Mouse (Mus musculus) MN1 (cell line): ENCODE results near the gene Tmf1.

Experiments
- DNase-seq: peaks from one replicate; pipeline ENCODE4 v3.0.0-alpha.2; 2016; ENCODE audit warnings: low spot score

The Tmf1 gene

DNA sequence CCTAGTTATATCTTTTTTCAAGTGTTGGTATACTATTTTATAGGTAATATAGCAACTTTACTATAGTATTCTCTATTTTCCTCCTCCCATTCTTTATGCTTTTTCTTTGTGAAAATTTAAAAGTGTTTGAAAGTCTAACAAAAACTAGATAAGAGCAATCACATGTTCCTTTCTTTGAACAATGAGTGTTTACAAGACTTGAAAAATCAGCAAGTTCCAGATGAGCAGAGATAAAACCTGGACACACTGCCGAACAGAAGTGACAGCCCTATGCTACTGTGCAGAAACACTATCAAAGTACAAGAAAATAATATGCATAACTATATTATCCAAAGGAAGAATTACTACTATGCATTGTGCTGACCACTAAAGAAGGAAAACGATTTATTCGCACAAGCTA lies 23.6 kb upstream of the Tmf1 start:
- no peak for DNase-seq

DNA sequence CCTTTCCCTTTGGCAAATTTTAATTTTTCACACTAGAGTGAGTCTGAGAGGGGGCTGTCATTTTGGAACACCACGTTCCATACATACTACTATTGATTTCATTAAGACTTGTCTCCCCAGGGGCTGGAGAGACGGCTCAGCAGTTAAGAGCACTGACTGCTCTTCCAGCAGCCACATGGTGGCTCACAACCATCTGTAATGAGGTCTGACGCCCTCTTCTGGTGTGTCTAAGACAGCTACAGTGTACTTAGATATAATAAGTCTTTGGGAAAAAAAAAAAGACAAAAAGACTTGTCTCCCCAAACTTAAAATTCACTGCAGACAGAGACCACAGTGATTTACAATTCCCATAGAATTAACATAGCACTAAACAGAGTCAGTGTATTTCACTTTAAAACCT lies 21.5 kb upstream of the Tmf1 start:
- DNase-seq, result no peak

DNA sequence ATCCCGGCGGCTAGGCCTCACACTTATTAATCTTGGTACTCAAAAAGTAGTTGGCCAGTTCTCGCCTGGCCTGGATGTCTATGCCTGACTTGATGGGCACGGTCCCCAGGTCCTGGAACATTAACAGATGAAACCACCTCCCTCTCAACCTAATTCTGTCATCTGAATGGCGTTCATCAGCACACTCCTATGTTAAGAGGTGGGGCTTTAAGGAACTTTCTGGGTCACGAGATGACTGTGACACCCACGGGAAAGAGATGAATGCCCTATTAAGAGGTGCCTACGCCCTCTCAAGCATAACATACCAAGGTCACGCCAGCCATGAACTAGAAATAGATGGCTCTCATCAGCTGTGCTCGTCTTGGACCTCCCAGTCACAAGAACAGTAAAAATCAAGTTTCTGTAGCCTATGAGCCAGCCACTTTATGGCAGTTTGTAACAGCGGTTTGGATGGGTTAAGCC lies 476 bp upstream of the Tmf1 start:
- peak; percentile 69 for DNase-seq

DNA sequence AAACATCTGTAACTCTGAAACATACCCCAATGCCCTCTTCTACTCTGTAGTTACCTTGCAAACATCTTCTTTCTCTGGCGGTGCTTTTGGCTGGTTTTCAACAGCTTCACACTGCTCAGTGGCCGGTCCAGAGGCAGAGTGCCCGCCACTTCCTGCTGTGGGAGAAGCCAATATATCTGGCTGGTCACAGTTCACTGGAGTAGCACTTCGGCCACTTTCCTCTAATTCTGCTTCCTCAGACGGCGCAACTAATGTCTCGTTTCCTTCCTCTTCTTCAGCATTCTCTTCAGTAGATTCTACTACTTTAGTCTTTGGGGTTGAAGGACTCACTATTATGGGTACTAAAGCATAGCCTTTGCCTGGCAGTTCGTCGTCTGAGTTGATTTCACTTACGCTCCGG lies 3.2 kb downstream of the Tmf1 start:
- no peak for DNase-seq

DNA sequence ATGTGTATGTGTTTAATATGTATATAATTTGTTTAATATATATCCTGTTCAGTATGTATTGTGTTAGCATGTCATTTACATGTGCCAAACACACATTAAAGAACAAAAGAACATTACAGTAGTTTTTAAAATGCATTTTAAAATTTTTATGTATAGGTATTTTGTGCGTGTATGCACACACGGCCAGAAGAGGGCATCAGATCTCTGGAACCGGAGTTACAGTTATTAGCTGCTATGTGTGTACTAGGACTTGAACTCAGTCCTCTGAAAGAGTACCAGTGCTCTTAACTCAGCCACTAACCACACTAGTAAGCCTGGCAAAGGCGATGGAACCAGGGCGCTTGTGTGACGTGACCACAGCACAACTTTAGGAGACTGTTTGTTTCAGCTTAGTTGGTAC lies 28.8 kb downstream of the Tmf1 start:
- DNase-seq, result no peak

DNA sequence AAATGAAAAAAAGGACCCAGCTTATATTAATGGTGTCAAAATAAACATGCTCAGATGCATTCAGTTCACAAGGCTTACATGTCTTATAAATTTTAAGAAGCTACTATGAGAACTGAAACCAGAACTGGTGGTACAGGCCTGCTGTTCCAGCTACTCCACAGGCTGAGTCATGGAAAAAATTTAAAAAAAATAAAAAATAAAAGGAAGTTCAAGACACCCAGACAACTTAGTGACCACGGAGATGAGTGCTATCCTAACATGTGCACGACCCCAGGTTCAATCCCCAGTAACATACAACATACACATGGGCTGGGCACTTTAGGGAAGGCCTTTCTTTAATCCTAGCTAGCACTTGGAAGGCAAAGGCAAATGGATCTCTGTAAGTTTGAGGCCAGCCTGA lies 29.2 kb downstream of the Tmf1 start:
- DNase-seq, result no peak

DNA sequence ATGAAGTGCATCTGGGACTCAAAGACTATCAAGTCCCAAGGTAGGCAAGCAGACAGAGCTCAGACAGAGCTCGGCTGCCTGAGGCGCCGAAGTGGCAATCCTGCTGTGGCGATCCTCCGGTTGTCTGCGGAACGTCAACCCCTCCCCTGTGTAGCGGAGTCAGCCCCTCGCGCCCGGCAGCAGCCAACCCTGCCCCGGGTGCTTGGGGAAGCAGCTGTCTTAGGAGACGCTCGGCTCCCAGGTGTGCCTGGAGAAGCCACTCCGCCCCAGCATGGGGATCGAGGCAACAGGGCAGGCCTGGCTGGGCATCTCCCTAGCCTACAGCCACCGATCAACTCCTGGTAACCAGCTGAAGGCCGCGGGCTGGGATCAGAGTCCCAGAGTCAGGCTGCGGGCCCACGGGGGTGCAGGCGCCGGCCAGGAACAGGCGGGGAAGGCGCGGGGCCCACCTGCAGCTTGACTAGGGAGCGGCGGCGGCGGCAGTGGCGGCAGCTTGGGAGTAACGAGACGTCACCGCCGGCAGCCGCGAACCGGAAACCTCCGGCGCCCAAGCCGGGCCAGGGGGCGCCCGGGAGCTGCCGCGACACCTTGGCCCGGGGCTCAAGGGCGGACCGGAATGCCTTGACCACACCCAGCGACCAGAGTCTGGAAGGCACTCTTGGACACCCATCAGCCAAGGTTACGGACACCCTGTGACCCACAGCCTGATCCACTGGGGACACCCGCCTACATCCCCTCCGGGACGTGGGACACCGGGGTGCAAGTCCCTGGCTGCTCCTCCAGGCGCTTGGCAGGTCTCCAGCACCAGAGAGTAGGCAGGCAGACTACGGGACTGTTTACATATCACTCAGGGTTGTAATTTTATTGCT lies 30.3 kb downstream of the Tmf1 start, which contains the start of gene Eogt:
Eogt (minus strand) TSS at position 800 of the 869 bp plus-strand sequence.
- DNase-seq, result peak; percentile 82

DNA sequence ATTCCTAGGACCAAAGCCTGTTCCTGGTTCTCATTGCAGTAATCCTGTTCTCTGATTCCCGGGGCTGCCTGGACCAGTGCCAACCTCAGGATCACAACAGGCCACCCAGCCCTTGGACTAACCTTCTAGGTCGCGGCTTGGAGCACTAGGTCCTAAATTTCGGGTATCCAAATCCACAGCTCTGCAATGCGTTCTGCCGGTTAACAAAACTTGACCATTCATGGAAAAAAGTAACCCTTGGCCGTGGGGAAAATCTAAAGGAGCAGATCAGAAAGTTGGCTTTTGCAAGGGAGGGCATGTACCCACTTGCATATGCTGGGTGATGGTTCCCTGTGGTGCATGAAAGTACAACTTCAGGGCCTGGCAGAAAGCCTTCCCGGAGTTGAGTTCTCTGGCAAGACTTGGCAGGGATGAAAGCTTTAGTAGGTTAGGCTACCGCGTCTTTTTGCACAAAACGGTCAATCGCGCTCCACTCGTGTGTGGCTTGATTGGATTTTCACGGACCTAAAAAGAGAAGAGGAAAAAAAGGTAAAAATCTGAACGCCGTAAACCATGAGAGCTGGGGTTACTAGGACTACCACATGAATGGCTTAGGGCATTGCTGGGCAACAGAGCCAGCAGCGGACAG lies 31.1 kb downstream of the Tmf1 start:
- DNase-seq, result peak; percentile 72

DNA sequence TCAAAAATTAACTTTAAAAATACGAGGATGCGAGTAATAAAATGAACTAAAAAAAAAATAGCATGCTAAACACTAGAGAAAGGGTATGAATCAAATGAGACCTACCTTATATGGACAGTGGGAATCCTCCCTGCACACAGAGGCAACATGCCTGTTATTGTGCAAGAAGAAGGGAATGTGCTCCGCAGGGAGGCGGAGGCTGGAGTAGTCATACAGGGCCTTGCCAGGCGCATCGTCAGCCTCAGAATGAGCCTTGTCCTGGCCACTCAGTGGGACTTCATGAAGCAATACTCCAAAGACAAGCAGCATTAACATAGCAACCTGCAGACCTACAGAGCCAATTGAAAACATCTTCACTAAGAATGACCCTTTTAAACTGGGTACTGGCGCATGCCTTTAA lies 33.8 kb downstream of the Tmf1 start:
- DNase-seq, result no peak

DNA sequence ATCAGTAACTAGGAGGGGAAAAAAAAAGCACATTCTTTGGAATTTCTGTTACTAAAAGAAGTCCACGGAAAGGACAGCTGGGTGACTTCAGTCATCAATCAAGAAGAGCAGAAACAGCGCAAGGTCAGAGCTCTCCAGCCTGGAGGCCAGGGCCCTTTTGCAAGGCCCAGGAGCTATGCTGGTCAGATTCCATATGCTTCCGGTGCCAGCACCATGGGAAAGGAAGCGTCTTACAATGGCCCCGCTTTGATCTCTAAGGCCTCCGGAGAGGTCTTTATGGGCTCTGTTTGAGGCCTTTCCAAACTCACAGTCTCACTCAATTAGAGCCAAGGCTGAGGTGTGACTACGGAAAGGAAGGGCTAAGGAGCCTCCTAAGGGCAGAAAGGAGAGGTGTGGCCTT lies 34.6 kb downstream of the Tmf1 start:
- DNase-seq, result no peak

DNA sequence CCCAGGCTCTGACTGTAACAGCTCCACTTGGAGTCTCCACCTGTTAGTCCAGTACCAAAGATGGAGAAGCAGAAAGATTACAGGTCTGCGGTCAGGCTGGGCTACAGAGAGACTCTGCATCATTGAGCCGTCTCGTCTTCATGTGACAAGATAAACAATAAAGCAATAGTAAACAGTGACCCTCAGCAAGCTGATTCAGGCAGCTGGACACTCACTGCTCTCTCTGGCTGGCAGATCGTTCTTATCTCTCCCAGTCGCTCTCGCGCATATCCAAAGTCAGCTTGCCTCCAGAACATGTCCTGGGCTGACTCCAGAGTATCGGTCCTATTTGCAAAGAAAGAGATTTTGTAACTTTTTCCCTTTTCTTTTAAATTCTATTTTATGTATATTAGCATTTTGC lies 36.3 kb downstream of the Tmf1 start:
- no peak for DNase-seq

DNA sequence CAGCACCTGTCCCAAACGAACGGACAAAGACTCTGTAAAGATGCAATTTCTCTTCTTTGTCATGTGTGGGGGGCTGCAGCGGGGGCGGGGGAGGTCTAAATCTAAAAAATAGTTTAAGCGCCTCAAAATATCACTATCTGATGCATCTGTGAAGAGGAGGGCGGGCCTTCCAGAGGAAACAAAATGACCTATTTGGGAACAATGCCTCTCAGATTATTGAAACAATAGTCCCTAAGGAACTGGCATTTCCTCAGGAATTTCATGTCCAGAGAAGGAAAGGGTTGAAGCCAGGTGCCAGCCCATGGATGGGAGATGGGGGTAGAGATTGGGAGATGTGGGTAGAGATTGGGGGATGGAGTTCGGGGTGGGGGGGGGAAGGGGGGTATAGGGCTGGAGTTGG lies 37.1 kb downstream of the Tmf1 start:
- no peak for DNase-seq

DNA sequence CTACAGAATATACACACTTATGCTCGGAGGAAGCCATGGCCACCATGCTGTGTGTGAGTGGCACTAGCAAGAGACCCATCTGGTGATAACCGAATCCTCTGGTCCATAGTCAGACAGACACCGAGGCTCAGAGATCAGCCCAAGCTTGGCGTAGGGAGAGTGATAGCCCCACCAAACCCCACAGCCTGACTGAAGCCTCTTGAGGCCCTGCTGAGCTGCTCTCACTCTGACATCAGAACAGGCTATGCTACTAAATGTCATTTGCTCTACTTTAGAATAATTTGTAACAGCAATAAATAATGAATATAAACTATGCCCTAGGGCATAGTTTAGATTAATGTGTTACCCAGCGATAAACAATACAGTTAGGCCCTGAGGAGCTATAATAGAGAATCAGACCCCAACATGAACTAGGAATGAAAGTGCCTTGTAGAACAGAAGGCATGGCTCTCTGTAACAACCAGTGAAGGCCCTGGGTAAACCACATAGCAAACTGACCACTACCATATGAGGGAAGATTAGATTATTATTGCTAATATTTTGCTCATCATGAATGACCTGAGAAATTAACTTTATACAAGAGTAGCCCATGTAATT lies 46.1 kb downstream of the Tmf1 start:
- DNase-seq, result no peak

DNA sequence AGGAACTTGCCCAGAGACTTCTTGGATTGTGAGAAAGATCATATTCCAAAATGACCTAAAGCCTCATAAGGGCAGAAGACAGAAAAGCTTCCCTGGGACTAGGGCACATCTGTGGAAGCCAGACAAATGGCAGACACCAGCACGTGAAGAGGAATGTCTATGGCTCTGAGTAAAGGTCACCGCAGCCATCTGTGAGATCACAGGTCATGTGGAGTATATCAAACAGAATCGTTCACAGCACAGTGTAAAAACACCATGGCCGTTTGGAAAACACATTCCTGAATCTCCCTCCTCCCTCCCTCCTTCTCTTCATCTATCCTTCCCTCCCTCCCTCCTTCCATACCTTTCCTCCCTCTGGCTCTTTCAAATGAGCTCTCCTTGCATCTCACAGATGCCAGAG lies 47.1 kb downstream of the Tmf1 start:
- no peak for DNase-seq

DNA sequence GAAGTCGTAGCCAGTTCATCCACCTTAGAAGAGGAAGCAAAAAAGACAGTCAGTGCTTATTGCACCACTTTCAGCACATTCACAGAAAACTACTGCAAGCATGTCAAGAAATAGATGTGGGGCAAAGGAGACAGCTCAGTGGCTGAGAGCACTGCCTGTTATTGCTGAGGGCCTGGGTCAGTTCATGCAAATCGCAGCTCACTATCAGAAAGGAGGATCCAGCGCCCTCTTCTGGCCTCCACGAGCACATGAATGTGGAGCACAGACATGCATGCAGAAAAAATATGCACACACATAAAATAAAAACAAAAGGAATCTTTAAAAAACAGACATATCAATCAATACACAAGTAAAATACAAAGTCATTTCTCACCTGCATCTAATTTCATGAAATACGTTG lies 47.9 kb downstream of the Tmf1 start:
- no peak for DNase-seq

DNA sequence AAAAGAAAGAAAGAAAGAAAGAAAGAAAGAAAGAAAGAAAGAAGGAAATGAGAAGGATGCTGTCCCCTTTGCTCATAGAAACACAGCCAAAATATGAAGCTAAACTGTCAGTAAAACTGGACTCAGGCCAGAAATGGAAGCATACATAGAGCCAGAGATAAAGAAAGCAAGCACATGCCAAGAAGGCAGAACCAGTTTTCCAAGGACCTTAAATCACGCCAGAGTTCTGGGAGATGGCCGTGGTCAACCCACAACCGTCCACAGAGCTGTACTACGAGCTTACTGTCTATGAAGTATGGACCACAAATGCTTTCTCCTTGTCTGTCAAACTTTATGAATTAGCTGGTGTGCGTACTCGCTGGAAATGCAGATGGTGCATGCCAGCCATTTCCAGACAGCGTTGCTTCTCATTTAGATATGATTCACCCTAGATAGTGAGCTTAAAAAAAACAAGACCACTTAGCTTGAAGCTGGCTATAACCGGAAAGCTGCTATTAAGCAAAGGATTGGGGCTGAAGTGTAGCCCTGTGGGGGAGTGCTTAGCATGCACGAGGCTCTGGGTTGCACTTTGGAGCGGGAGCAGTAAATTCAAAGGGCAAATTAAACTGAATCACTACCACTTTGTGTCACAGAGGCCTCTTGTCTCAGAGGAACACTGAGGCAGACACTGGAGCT lies 54.4 kb downstream of the Tmf1 start:
- peak; percentile 43 for DNase-seq

DNA sequence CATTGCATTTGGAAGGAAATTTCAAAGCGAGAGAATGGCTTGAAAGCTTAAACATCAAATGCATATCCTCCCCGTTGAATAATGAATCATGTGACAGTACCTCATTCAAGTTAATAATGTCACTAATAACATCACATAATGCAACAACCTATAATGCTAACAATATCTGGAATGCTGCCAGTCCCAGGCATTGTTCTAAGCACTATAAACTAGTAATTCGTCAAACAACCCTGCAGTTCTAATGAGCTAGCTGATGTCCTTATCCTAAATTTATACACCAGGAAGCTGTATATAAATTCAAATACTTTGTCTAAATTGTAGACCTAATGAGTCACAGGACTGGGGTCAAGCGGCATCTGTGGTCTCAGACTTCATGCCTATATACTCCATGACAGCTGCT lies 58.0 kb downstream of the Tmf1 start:
- DNase-seq, result no peak

DNA sequence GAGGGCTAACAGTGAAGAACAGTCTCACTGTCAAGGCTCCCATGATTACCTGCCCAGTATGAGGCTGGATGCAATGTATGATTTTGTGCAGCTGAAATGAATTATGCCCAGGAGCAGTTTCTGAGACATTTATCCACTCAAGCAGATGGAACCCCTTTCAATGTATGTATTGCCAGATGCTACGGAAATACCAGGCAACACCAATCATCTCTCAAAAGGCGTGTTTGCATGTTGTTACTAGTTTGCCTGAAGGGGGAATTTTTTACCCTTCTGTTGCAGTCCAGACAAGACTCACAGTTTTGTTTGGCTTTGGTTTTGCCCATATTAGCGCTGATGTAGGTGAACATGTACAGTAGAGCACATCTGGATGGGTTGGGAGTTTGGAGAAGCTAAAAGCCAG lies 60.6 kb downstream of the Tmf1 start:
- no peak for DNase-seq

DNA sequence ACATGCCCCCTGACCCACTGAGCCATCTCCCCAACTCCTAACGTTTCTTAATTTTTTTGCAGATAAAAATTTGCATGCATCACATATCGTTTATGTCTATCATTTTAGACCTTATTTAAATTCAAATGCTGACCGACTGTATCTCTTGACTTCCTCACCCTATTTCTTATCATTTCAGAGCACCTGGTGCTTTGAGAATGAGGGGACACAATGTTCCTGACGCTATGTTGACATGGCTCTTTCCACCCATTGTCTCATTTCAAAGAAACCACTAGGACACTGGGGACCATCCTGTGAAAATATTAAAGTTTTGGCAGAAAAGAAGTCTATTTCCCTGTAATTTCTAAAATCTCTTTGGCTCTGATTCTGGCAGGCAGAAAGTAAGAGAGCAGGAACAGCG lies 62.0 kb downstream of the Tmf1 start:
- no peak for DNase-seq

DNA sequence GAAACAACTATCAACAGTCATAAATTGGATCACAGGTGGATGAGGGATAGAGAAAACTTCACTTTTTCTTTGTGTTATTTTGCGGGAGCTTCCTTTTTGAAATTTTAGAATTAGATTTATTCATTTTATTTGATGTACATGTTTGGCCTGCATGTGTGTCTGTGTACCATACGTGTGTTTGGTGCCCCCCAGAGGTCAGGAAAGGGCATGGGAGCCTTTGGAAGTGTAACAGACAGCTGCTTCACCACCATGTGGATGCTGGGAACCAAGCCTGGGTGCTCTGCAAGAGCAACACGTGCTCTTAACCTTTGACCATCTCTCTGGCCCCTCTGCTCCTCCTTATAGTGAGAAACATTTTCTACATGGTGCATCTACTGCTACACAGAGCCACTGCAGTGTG lies 64.1 kb downstream of the Tmf1 start:
- DNase-seq, result no peak

DNA sequence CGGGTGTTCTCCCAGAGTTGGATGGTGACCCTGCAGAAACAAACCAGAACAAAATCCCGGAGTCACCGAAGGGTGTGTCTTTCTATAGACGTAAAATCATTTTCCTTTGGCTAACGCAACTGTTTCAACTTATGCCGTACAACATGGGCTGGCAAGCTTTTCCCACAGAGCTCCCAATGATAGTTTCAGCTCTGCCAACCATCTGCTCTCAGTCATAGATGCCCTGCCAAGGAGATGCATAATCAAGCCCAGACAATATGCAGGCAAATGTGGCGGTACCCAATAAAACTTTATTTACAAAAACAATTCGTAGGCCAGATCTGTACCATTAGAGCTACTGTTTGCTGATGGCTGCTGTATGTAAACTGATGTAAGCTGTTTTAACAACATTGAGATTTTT lies 66.7 kb downstream of the Tmf1 start:
- no peak for DNase-seq

DNA sequence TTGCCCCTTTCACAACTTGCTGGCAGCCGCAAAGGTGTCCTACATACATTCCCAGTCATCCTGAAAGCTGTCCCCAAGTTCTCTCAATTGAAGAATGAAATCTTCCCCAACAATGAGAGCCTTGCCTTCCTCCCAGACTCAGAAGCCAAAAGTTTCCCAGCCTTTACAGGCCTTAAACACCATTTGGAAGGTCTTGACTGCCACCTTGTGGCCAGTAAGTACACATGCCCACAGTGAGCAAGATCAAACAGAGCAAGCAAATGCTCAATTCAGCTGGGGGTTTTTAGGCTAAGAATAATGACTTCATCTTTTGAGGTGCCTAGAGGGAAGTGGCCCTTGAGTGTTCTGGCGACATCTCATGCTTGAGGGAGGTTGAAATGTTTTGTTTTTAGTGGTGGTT lies 72.1 kb downstream of the Tmf1 start:
- DNase-seq, result peak; percentile 75

DNA sequence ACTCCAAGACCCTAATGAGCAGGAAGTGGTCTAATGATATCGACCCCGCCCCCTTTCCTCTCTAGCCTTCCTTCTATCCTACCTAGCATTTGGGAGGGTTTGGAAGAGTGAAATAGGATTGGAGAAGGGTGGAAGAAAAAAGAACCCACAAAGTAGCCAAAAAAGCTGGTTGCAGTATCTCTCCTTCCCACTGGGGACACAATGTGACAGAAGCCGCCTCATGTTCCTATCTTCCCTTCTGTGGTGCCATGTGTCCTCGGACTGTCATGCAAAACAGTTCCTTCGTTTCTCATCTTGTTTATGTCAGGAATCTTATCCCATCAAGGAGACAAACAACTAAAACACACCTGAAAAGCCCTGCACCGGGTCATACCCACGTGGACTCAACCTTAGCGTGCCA lies 72.8 kb downstream of the Tmf1 start:
- DNase-seq, result no peak
